Mouse (Mus musculus): ENCODE measurements around the gene Lyzl6.

Lyzl6 gene

DNA sequence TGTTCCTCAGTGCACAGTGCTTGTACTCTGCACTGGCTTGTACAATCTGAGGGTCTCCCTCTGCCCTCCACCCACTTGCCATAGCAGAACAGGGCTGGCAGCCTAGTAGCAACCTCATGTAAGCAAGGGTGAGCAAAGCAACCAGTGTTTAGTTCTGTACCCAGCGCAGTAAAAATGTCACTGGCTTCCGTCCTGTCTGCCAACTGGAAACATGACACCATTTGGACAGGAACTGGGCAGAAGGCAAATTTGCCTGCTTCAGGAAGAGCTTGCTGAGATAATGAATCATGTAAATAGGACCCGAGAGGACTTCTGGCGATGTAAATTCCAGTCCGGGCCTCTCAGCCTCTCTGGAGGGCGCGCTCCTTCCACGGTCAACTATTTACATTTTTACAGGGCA is 7.0 kb upstream of the Lyzl6 start:
- no peak for DNase-seq (ENCODE audit: low spot score in 2 of 2)

DNA sequence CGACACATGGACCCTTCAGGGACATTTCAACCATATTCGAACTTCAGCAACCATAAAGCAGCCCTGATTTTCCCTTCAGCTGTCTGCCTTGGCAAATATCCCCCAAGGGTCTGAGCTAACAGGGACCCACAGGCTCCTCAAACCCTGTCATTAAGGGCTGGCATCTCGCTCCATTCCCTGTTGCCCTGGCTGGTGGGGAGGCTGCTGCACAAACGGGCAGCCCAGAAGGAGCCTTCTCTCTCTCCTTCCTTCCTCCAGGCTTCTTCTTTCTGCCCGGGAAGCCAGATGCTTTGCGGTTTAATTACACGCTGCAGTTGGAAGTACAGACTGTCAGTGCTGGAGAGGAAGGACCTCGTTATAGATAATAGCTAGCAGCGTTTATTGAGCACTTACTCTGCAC is 4.5 kb upstream of the Lyzl6 start:
- no peak for DNase-seq (ENCODE audit: low spot score in 2 of 2)

DNA sequence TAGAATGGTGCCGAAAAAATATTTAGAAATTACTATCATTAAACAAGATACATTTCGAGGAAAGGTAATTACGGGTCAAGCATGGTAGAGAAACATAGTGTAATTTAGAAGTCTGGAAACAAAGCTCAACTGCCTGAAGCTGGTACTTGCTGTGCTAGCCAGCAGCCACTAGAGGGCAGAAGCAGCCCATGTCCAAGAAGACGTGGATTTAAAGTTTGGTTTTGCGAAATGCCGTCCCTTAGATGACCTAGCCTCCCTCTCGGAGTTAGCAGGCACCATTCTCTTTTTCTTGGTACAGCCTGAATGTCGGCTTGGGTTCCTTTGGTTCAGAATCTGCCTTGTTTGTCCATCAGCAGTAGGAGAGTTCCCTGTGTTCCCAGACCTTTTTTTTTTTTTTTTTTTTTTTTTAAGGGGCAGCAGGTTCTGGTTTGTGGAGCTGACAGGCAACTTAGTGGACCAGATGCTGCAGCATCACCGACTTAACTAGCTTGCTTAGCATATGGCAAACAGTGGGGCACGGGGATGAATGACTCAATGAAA is 787 bp upstream of the Lyzl6 start:
- no peak for DNase-seq (ENCODE audit: low spot score in 2 of 2)

DNA sequence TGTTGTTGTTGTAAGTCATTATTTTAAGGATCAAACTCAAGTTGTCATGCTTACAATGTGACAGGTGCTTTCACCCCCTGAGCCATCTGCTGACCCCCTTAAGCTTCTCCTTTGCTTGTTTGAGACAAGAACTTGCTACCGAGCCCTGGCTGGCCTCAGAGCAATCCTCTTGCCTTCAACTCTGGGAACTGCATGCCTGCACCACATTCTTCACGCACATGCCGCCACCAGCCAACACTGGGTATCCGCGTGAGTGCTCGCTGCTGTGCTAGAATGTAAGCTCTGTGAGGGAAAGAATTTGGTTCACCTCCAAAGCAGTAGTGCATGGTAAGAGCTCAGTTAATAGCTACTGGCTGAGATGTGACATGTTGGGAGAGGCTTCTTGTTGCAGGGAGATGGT is 2.4 kb downstream of the Lyzl6 start:
- no peak for DNase-seq (ENCODE audit: low spot score in 2 of 2)

DNA sequence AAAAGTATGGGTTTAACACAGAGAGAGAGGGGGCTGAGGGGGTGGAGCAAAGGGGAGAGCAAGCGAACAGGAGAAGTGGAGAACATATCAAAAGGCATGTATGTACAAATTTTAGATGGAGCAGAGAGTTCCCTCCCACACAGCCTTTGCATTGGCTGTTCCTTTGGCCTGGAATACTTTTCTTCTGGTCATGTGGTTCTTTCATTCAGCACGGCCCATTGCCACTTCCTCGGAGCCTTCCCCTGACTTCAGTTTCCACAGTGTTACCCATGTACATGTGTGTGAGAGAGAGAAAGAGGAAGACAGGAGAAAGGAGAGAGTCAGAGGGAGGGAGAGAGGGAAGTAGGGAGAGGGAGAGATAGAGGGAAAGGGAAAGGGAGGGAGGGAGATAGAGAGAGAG is 3.2 kb downstream of the Lyzl6 start:
- DNase-seq (ENCODE audit: low spot score in 2 of 2), result no peak

DNA sequence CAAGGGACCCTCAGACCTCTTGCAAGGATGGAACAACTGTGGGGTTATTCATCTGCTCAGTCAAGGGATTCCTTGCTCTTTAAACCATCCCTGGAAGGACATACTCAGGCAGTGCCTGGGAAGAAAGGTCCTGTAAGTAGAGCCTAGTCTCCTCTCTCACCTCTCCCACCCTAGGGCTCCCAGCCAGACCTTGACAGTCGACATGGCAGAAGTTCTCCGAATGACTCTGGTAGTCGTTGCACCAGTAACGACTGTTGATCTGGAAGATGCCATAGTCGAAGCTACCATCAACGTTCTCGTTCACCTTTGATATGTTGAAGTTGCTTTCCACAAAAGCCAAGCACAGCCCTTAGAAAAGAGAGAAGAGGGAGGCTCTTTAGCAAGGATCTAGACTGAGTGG is 3.9 kb downstream of the Lyzl6 start:
- no peak for DNase-seq (ENCODE audit: low spot score in 2 of 2)

DNA sequence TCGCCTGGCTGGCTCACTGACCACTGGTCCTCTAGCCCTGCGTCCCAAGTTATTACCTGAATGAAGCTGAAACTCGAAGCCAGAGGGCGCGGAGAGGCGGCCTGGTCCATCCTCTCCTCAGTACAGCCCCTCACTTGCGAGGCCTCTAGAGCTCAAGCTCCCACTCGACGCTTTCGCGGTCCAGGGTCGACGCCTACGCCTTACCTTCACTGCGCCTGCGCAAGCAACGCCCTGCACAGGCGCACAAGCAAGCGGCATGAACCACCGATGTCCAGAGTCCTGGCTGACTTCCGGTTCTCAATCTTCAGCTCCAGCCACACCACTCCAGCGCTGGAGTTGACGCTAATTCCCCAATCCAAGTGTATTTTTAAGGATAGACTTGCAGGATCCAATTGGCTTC is 11.2 kb downstream of the Lyzl6 start:
- DNase-seq (ENCODE audit: low spot score in 2 of 2), result no peak

DNA sequence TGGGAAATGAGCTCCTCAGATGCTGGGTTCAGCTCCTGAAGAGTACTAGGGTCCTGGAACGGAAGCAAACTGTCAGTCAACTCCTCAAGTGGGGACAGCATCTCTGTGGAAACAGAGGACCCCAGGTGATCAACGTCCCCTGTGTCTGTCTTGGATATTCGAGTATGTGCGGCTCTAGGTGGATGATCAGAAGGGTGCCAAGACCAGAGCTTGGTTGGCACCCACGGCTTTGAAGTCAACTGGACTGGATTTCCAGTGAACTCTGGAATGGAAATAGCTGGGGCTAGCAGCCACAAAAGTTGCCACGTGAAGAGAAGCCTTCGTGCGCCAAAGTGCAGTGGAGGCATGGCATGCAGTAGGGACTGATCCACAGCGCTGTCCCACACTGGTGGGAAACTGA is 17.6 kb downstream of the Lyzl6 start, which contains the start of gene Gm884:
Gene Gm884 (minus strand): TSS at position 101 of the 400 bp plus-strand sequence.
- DNase-seq (ENCODE audit: low spot score in 2 of 2), result no peak

DNA sequence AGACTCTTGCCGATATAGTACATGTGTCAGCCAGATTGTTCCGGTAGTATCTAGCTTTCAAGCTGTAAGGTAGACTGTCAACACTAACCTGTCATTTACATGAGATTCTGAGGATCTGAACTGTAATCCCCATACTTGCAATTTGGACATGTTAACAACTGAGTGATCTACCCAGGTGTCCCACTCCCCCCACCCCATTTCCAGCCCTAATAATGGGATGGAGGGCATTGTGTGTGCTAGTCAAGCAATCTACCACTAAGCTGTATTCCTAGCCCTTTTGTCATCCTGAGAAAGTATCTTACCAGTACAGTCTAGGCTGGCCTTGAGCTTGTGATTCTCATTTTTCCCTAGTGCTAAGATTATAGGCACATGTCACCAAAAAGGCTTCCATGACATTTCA is 27.9 kb downstream of the Lyzl6 start:
- DNase-seq (ENCODE audit: low spot score in 2 of 2), result no peak

DNA sequence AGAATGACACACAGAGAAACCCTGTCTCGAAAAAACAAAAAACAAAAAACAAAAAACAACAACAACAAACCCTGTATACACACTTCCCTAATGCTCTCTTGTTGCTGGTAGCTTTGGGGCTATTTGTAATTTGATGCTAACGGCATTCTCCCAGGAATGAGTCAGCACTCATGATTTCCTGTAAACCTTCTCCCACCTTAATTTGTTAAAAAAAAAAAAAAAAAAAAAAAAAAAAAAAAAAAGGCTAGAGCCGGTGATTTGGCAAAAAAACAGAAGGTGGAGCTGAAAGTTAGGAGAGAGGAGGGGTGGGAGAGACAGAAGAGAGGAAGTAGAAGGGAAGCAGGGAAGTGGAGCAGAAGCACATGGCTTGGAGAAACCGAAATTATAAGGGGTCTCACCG is 32.1 kb downstream of the Lyzl6 start:
- DNase-seq (ENCODE audit: low spot score in 2 of 2), result no peak
